Mouse (Mus musculus): ENCODE data around the gene Lfng. TPM values are rescaled to one million over a fixed set of nuclear protein-coding genes. Genes with fewer than 3 reads are reported as not detected.

The Lfng gene
- 7.4 and 8.3 TPM in 2 replicates for polyA plus RNA-seq (2016; fragmentation: Nextera tagmentation; extraction: Ambion mirVana)

GRCm38 (mm10) chr5:140607001-140607835, at the start of gene Lfng:
TSS of gene Lfng (plus strand) at chr5:140607320.
- Histone ChIP-seq H3K9me3 (replicated peaks) (no peaks in the 10 kb centered on the region), H3K36me3 (peaks cover 10% of the 10 kb centered on the region), H3K4me3 (peak within 1 kb of the TSS; percentile 67), H3K27ac (peak within 1 kb of the TSS; percentile 74), H3K4me2 (peak within 1 kb of the TSS; percentile 92), H3K4me1 (peaks cover 71% of the 10 kb centered on the region), H3K27me3 (replicated peaks) (peaks cover 98% of the 10 kb centered on the region), H3K9ac (peak within 1 kb of the TSS; percentile 79)
- WGBS (ENCODE audit: insufficient replicate concordance) = under 1% methylated on average over 91 of the region's 91 CpGs
- ATAC-seq = peak; percentile 92

- Histone ChIP-seq H3K36me3 (no peaks in the 10 kb centered on the region), H3K4me1 (peaks cover 43% of the 10 kb centered on the region), H3K4me2 (no peak overlapping the region), H3K4me3 (no peak overlapping the region), H3K9me3 (replicated peaks) (no peaks in the 10 kb centered on the region), H3K27ac (no peak overlapping the region), H3K9ac (no peak overlapping the region), H3K27me3 (replicated peaks) (peaks cover 7% of the 10 kb centered on the region)
- no peak for ATAC-seq
- 79% methylated on average over 9 of the region's 9 CpGs for WGBS (ENCODE audit: insufficient replicate concordance)
These were observed 44.5 kb upstream of the Lfng start for GRCm38 (mm10) chr5:140562601-140563000.

GRCm38 (mm10) chr5:140564896-140565295, 42.2 kb upstream of the Lfng start, which contains the start of gene Grifin:
TSS of gene Grifin (minus strand) at chr5:140565071.
- peak within 1 kb of the TSS; percentile 60 for H3K27ac ChIP-seq

GRCm38 (mm10) chr5:140565451-140565850, 41.7 kb upstream of the Lfng start:
- Histone ChIP-seq H3K9me3 (replicated peaks) (no peaks in the 10 kb centered on the region), H3K4me3 (no peak overlapping the region), H3K4me2 (peak overlapping the region; percentile 62), H3K36me3 (no peaks in the 10 kb centered on the region), H3K4me1 (peaks cover 55% of the 10 kb centered on the region), H3K9ac (0 out of 2 replicates have a peak overlapping the region, but pooled peaks have one; percentile 15), H3K27ac (peak overlapping the region; percentile 52), H3K27me3 (replicated peaks) (peaks cover 7% of the 10 kb centered on the region)
- 54% methylated on average over 5 of the region's 5 CpGs for WGBS (ENCODE audit: insufficient replicate concordance)
- peak; percentile 5; the same call in 1 of the 2 replicates for ATAC-seq

More at GRCm38 (mm10) chr5:140564896-140565295, 42.2 kb upstream of the Lfng start, which contains the start of gene Grifin:
- H3K4me1 ChIP-seq = peaks cover 55% of the 10 kb centered on the region
- H3K9ac ChIP-seq = peak within 1 kb of the TSS; percentile 15
- H3K9me3 ChIP-seq (replicated peaks) = no peaks in the 10 kb centered on the region
- WGBS (ENCODE audit: insufficient replicate concordance) = 52% methylated on average over 4 of the region's 4 CpGs
- H3K4me3 ChIP-seq = peak within 1 kb of the TSS; percentile 18
- H3K4me2 ChIP-seq = peak within 1 kb of the TSS; percentile 62
- peak; percentile 91 for ATAC-seq
- no peaks in the 10 kb centered on the region for H3K36me3 ChIP-seq
- H3K27me3 ChIP-seq (replicated peaks) = peaks cover 7% of the 10 kb centered on the region

- 56% methylated on average over 5 of the region's 6 CpGs for WGBS (ENCODE audit: insufficient replicate concordance)
- Histone ChIP-seq H3K9ac (peak overlapping the region; percentile 4; the same call in 1 of the 2 replicates), H3K4me1 (peaks cover 55% of the 10 kb centered on the region), H3K9me3 (replicated peaks) (no peaks in the 10 kb centered on the region), H3K27ac (peak overlapping the region; percentile 52), H3K36me3 (no peaks in the 10 kb centered on the region), H3K4me2 (no peak overlapping the region), H3K4me3 (no peak overlapping the region), H3K27me3 (replicated peaks) (peaks cover 7% of the 10 kb centered on the region)
- no peak for ATAC-seq
These were observed 41.3 kb upstream of the Lfng start for GRCm38 (mm10) chr5:140565856-140566255.

GRCm38 (mm10) chr5:140566271-140566670, 40.8 kb upstream of the Lfng start:
- H3K36me3 ChIP-seq = no peaks in the 10 kb centered on the region
- no peak overlapping the region for H3K4me3 ChIP-seq
- no peak overlapping the region for H3K4me2 ChIP-seq
- no peak for ATAC-seq
- H3K27ac ChIP-seq = peak overlapping the region; percentile 71; the same call in 1 of the 2 replicates
- no peaks in the 10 kb centered on the region for H3K9me3 ChIP-seq (replicated peaks)
- peaks cover 55% of the 10 kb centered on the region for H3K4me1 ChIP-seq
- 68% methylated on average over 4 of the region's 4 CpGs for WGBS (ENCODE audit: insufficient replicate concordance)
- peaks cover 7% of the 10 kb centered on the region for H3K27me3 ChIP-seq (replicated peaks)
- no peak overlapping the region for H3K9ac ChIP-seq

GRCm38 (mm10) chr5:140567321-140567720, 39.8 kb upstream of the Lfng start:
- Histone ChIP-seq H3K36me3 (no peaks in the 10 kb centered on the region), H3K4me3 (no peak overlapping the region), H3K4me1 (peaks cover 55% of the 10 kb centered on the region), H3K27me3 (replicated peaks) (peaks cover 7% of the 10 kb centered on the region), H3K9ac (peak overlapping the region; percentile 31; the same call in 1 of the 2 replicates), H3K4me2 (peak overlapping the region; percentile 21), H3K9me3 (replicated peaks) (no peaks in the 10 kb centered on the region), H3K27ac (peak overlapping the region; percentile 71)
- ATAC-seq = peak; percentile 63
- 31% methylated on average over 11 of the region's 11 CpGs for WGBS (ENCODE audit: insufficient replicate concordance)

- no peaks in the 10 kb centered on the region for H3K36me3 ChIP-seq
- ATAC-seq = no peak
- WGBS (ENCODE audit: insufficient replicate concordance) = 71% methylated on average over 5 of the region's 5 CpGs
- H3K4me2 ChIP-seq = peak overlapping the region; percentile 21
- H3K9me3 ChIP-seq (replicated peaks) = no peaks in the 10 kb centered on the region
- H3K4me3 ChIP-seq = no peak overlapping the region
- H3K27me3 ChIP-seq (replicated peaks) = peaks cover 7% of the 10 kb centered on the region
- no peak overlapping the region for H3K9ac ChIP-seq
- H3K27ac ChIP-seq = peak overlapping the region; percentile 71
- H3K4me1 ChIP-seq = peaks cover 55% of the 10 kb centered on the region
These were observed 39.4 kb upstream of the Lfng start for GRCm38 (mm10) chr5:140567751-140568150.

- WGBS (ENCODE audit: insufficient replicate concordance) = 38% methylated on average over 10 of the region's 10 CpGs
- no peaks in the 10 kb centered on the region for H3K36me3 ChIP-seq
- no peak overlapping the region for H3K9ac ChIP-seq
- peak overlapping the region; percentile 71 for H3K27ac ChIP-seq
- H3K4me3 ChIP-seq = no peak overlapping the region
- peaks cover 1% of the 10 kb centered on the region for H3K27me3 ChIP-seq (replicated peaks)
- no peak for ATAC-seq
- H3K4me2 ChIP-seq = peak overlapping the region; percentile 26; the same call in 1 of the 2 replicates
- H3K9me3 ChIP-seq (replicated peaks) = no peaks in the 10 kb centered on the region
- peaks cover 53% of the 10 kb centered on the region for H3K4me1 ChIP-seq
These were observed 38.7 kb upstream of the Lfng start for GRCm38 (mm10) chr5:140568321-140568970.

GRCm38 (mm10) chr5:140569032-140569595, 38.0 kb upstream of the Lfng start:
- no peak overlapping the region for H3K4me3 ChIP-seq
- WGBS (ENCODE audit: insufficient replicate concordance) = 80% methylated on average over 16 of the region's 16 CpGs
- H3K4me1 ChIP-seq = peaks cover 47% of the 10 kb centered on the region
- H3K9me3 ChIP-seq (replicated peaks) = no peaks in the 10 kb centered on the region
- H3K36me3 ChIP-seq = no peaks in the 10 kb centered on the region
- no peak for ATAC-seq
- H3K9ac ChIP-seq = no peak overlapping the region
- no peaks in the 10 kb centered on the region for H3K27me3 ChIP-seq (replicated peaks)
- H3K27ac ChIP-seq = no peak overlapping the region
- H3K4me2 ChIP-seq = no peak overlapping the region

GRCm38 (mm10) chr5:140570223-140570870, 36.8 kb upstream of the Lfng start:
- Histone ChIP-seq H3K4me2 (no peak overlapping the region), H3K4me3 (no peak overlapping the region), H3K27me3 (replicated peaks) (no peaks in the 10 kb centered on the region), H3K36me3 (no peaks in the 10 kb centered on the region), H3K4me1 (peaks cover 37% of the 10 kb centered on the region), H3K27ac (no peak overlapping the region), H3K9ac (no peak overlapping the region), H3K9me3 (replicated peaks) (no peaks in the 10 kb centered on the region)
- WGBS (ENCODE audit: insufficient replicate concordance) = 70% methylated on average over 13 of the region's 13 CpGs
- no peak for ATAC-seq
